Mouse (Mus musculus) kidney, postnatal 0 days (tissue): ENCODE measurements around the gene Unc5b. TPM values are rescaled to one million over a fixed set of nuclear protein-coding genes. Genes with fewer than 3 reads are reported as not detected.

Experiments used
- ATAC-seq: fragments of 200-750 bp; cut with Nextera tagmentation; replicated peaks from 2 replicates; pipeline ENCODE4 v1.8.0; 2017; ENCODE audit warnings: low read depth, moderate number of reproducible peaks, moderate TSS enrichment, moderate library complexity; ENCODE audit not compliant: low FRiP score
- DNase-seq: peaks from one replicate; pipeline ENCODE4 v3.0.0-alpha.2; 2016; ENCODE audit warnings: low spot score
- H3K27ac ChIP-seq: fragments of 300-500 bp; sonication (generic); 2 replicates; pipeline ENCODE4 v1.5.1; 2014; ENCODE audit warnings: mild to moderate bottlenecking
- H3K27me3 ChIP-seq: fragments of 300-500 bp; sonication (generic); 2 replicates; pipeline ENCODE4 v1.6.1; 2014; ENCODE audit warnings: low read length, mixed read lengths; ENCODE audit not compliant: insufficient read depth
- H3K36me3 ChIP-seq: fragments of 300-500 bp; sonication (generic); 2 replicates; pipeline ENCODE4 v1.6.1; 2014; ENCODE audit warnings: low read length, mixed read lengths; ENCODE audit not compliant: insufficient read depth
- H3K4me1 ChIP-seq: fragments of 300-500 bp; sonication (generic); replicated peaks from 2 replicates; pipeline ENCODE4 v1.6.1; 2014; ENCODE audit warnings: antibody characterized with exemption, low read length, mixed read lengths; ENCODE audit not compliant: insufficient read depth
- H3K4me2 ChIP-seq: fragments of 300-500 bp; sonication (generic); 2 replicates; pipeline ENCODE4 v1.6.1; 2014; ENCODE audit warnings: mild to moderate bottlenecking, low read length, moderate library complexity, mixed read lengths
- H3K4me3 ChIP-seq: fragments of 300-500 bp; sonication (generic); replicated peaks from 2 replicates; pipeline ENCODE4 v1.5.1; 2014; ENCODE audit warnings: low read depth, low read length
- H3K9ac ChIP-seq: fragments of 300-500 bp; sonication (generic); 2 replicates; pipeline ENCODE4 v1.6.1; 2014; ENCODE audit warnings: low read depth, low read length
- H3K9me3 ChIP-seq: fragments of 300-500 bp; sonication (generic); replicated peaks from 2 replicates; pipeline ENCODE4 v1.6.1; 2016; ENCODE audit warnings: low read length, inconsistent platforms, mixed read lengths
- CTCF ChIP-seq: IDR thresholded peaks from 2 replicates; pipeline ENCODE4 v1.5.1; 2016; ENCODE audit warnings: antibody characterized with exemption, low read depth, mild to moderate bottlenecking, moderate library complexity
- WGBS: fragments of 180-500 bp; shearing (Covaris S2); extraction: QIAGEN DNeasy Blood & Tissue Kit; methylation state at CpG from one replicate; pipeline ENCODE4 v1.1.7; 2014; 5-methylcytosine and 5-hydroxymethylcytosine counted together
- polyA plus RNA-seq: library from polyadenylated mRNA; unstranded; fragments of >200 nt; fragmentation: Nextera tagmentation; extraction: Ambion mirVana; gene quantifications from 2 replicates; pipeline ENCODE4 v1.2.1, GENCODE M21; 2015

Gene Unc5b
- polyA plus RNA-seq, 1 experiment from 2014 or later, result 7.8 TPM

DNA sequence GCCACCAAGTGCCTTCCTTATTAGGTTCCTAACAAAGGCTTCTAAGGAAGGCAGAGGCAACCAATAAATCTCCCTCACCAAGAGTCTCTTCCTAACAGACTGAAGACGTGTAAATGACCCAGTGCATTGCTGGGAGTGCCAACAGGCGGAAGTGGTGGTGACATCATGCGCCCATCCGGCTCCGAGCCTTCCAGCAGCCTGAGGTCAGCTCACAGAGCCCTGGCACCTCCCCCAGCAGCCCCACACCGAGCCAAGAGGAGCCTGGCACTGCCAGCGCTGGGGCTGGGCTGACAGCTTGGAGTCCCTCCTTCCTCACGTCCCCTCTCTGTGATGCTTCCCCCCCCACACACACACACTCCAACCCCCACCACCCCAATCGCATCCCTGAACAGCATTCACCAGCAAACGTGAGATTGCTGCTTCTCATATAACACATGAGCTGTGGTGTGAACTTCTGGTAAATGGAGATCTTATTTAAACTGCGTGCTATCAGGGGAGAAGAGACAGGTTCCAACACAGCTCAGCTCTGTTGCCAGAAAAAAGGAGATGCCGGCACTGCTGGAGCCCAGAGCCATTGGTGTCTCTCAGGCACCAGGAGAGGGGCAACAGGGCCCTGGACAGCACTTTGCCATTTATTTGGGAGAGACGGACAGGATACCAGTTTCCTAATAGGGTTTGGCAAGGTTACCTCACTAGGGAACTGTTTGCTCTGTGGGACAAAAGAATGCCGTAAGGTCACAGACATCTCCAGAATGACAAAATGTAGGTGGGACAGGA is 14.3 kb downstream of the Unc5b start:
- Histone ChIP-seq H3K4me2 (no peak overlapping the region; the same call in 1 of the 2 replicates), H3K27ac (peak overlapping the region; percentile 79; the same call in 1 of the 2 replicates), H3K4me1 (peaks cover 70% of the 10 kb centered on the region), H3K36me3 (no peaks in the 10 kb centered on the region), H3K27me3 (no peaks in the 10 kb centered on the region), H3K9ac (no peak overlapping the region), H3K4me3 (no peak overlapping the region), H3K9me3 (no peaks in the 10 kb centered on the region)
- ATAC-seq (peak; percentile 41; the same call in 1 of the 2 replicates), DNase-seq (peak; percentile 82)
- TF ChIP-seq CTCF, result no peak
- 21% methylated on average over 14 of the region's 14 CpGs for WGBS

GRCm38 (mm10) chr10:60815855-60816254 is 15.5 kb downstream of the Unc5b start:
- no peaks in the 10 kb centered on the region for H3K36me3 ChIP-seq
- ATAC-seq (no peak), DNase-seq (no peak)
- peaks cover 77% of the 10 kb centered on the region for H3K4me1 ChIP-seq
- no peak overlapping the region for H3K9ac ChIP-seq
- no peak overlapping the region for H3K4me3 ChIP-seq
- TF ChIP-seq CTCF, result no peak
- H3K4me2 ChIP-seq, result no peak overlapping the region
- no peaks in the 10 kb centered on the region for H3K27me3 ChIP-seq
- WGBS, result 26% methylated on average over 1 of the region's 1 CpGs
- H3K27ac ChIP-seq, result peak overlapping the region; percentile 79
- H3K9me3 ChIP-seq, result no peaks in the 10 kb centered on the region

DNA sequence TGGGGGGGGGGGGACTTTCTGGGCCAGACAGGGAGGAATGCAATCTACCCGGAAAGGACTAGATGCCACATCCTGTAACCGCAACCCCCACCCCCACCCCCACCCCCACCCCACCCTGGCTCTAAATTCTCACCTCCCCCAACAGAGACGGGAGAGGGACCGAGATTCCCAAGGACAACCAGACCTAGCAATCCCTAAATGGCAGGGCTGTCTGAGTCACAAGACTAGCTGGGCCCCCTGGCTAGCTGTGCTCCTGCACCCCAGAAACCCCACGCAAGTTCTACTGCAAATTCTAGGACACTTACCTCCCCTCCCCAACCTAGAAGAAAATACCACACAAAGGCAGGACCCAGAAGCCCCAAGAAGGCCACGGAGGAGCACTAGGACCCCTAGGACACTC is 16.3 kb downstream of the Unc5b start:
- ATAC-seq, result no peak
- Histone ChIP-seq H3K9ac (no peak overlapping the region), H3K4me3 (no peak overlapping the region), H3K36me3 (no peaks in the 10 kb centered on the region), H3K27me3 (no peaks in the 10 kb centered on the region), H3K4me1 (peaks cover 76% of the 10 kb centered on the region), H3K27ac (peak overlapping the region; percentile 79), H3K9me3 (no peaks in the 10 kb centered on the region), H3K4me2 (no peak overlapping the region)
- TF ChIP-seq CTCF, result no peak
- 29% methylated on average over 6 of the region's 6 CpGs for WGBS
- DNase-seq, result no peak

DNA sequence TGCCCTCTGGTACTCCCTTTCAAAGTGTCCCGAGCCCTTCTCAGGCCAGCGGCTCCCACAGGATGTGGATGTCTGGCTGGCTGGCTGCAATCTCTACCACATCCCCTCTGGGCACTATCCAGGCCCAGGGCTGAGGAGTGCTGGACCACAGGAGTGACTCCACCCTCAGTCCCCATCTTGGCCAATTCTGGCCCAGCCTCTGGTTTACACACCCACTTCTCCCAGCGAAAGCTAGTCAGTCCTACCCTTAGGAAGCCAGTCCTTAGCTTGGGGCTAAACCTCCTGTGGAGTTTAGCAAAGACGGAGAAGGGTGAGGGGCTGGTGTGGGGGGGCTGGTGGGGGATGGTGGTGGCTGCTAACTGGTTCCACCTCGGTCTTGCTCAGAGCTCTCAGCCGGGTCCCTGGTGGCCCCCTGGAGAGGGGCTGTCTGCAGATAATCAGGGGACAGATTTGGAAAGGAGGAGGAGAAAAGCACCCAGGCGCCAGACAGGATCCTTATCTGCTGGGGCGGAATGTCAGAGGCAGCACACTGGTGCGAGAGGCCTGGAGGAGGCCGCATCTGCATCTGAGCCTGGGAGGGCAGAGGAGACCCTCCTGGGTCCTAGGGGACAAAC is 16.8 kb downstream of the Unc5b start:
- H3K36me3 ChIP-seq, result no peaks in the 10 kb centered on the region
- H3K9ac ChIP-seq, result no peak overlapping the region
- no peak overlapping the region for H3K4me3 ChIP-seq
- ATAC-seq, result peak; percentile 12; the same call in 1 of the 2 replicates
- TF ChIP-seq CTCF, result no peak
- peak overlapping the region; percentile 79 for H3K27ac ChIP-seq
- peaks cover 71% of the 10 kb centered on the region for H3K4me1 ChIP-seq
- WGBS, result 15% methylated on average over 10 of the region's 10 CpGs
- DNase-seq, result peak; percentile 58
- no peaks in the 10 kb centered on the region for H3K9me3 ChIP-seq
- H3K4me2 ChIP-seq, result no peak overlapping the region
- H3K27me3 ChIP-seq, result no peaks in the 10 kb centered on the region

DNA sequence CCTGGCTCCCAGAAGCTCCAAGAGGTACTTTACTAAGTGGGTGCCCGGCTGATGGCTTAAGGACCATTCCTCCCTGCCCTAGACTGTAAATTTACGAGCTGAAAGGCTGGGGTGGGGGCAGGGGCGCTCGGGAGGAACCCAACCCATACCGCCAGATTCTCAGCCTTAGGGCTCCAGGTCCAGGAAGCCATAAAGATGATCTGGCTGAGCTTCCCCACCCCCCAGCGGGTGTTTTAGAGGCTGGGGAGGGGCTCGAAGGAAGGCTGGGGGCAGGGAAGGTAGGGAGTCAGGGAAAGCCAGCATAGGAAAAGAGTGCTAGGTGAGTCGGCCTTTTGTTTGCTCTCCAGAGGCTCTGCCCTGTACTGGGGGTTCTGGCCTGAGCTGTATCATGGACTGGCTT is 17.8 kb downstream of the Unc5b start:
- Histone ChIP-seq H3K4me1 (peaks cover 72% of the 10 kb centered on the region), H3K4me2 (no peak overlapping the region; the same call in 1 of the 2 replicates), H3K9ac (0 out of 2 replicates have a peak overlapping the region, but pooled peaks have one; percentile 4)

DNA sequence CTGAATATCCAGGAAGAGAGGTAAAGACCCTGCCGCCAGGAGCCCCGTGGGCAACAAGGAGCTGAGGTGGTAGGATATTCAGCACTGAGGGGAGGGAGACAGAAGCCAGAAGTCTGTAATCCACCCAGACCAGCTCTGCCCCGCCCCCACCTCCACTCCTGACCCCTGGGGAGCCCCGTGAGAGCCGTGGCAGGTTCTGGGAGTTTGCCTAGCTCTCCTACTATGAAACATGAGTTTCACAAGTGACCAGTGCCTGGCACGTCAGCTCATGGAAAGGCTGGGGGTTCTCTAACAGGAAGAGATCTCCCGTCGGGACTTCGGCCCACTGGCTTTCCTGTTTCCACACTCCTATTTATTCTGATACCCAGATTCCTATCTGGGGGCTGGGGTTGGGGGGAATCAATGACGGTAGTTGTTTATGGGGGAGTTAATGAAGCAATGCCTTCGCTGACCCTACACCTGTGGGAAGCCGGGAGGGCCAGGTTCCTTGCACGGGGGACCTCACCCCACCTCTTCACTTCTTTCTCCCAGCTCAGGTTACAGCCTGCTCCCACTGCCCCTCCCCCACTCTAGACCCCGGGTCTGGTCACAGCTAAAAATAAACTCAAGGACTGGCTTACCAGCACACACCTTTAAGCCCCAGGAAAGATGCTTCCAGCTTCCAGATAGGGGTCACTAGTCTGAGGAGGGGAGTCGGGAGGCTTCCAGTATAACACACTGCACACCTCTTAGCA is 19.4 kb downstream of the Unc5b start:
- peaks cover 76% of the 10 kb centered on the region for H3K4me1 ChIP-seq
- 8% methylated on average over 15 of the region's 15 CpGs for WGBS
- ATAC-seq, result peak; percentile 60
- H3K4me2 ChIP-seq, result peak overlapping the region; percentile 37
- no peak for TF ChIP-seq CTCF
- H3K27ac ChIP-seq, result peak overlapping the region; percentile 75
- no peak overlapping the region for H3K4me3 ChIP-seq
- H3K9ac ChIP-seq, result 0 out of 2 replicates have a peak overlapping the region, but pooled peaks have one; percentile 23
- no peaks in the 10 kb centered on the region for H3K9me3 ChIP-seq
- H3K27me3 ChIP-seq, result no peaks in the 10 kb centered on the region
- H3K36me3 ChIP-seq, result no peaks in the 10 kb centered on the region
- peak; percentile 79 for DNase-seq

More for the DNA sequence above, 17.8 kb downstream of the Unc5b start:
- no peaks in the 10 kb centered on the region for H3K27me3 ChIP-seq
- no peaks in the 10 kb centered on the region for H3K36me3 ChIP-seq
- DNase-seq (no peak), ATAC-seq (no peak; the same call in 1 of the 2 replicates)
- H3K27ac ChIP-seq, result peak overlapping the region; percentile 79
- TF ChIP-seq CTCF, result no peak
- H3K9me3 ChIP-seq, result no peaks in the 10 kb centered on the region
- no peak overlapping the region for H3K4me3 ChIP-seq
- WGBS, result 6% methylated on average over 8 of the region's 8 CpGs
